Mouse (Mus musculus): ENCODE results near the gene Ly6g6e.
A peak's percentile ranks its signal among the peaks of the same experiment; 100 is the strongest.
"Not testable (repeated sequence)": the region's sequence is repeated elsewhere in the genome, so short reads cannot be mapped to it uniquely, and the experiment has no call there.

Ly6g6e gene

DNA sequence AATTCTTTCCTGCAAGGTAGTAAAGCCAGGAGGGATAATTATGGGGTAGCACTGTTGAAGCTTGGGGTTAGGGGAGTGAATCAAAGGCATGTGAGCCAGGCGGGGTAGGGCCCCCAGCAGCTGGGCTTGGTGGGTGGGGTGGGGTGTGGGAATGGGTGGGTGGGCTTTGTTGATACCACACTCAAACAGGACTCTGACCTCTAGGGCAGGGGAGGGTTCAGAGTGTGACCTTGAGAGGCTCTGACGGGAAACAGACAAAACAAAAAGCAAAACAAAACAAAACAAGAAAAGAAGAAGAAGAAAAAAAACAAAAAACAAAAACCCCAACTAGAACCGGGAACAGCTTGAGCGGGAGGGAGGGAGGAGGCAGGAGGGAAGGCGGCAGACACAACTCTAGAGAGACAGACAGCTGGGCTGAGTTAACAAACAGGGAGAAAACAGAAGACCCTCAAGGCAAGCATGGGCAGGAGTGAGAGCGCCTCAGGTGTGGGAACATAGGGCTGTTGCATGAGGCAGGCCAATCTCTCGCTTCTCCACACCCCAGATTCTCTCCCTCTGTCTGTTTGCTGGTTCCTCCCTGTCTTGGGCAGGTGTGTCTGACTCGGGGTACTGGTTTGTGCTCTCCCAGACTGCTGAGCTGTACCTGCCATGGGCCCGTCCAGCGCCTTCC is at the start of gene Ly6g6e:
TSS of gene Ly6g6e (plus strand) at position 396 of the 670 bp plus-strand sequence.
- no peak for DNase-seq (ENCODE audit: low read depth)

- peak; percentile 57 for DNase-seq (ENCODE audit: low read depth)
These were observed 49.2 kb upstream of the Ly6g6e start, which contains the start of gene Sapcd1 for GRCm38 (mm10) chr17:35027277-35028068. Gene Sapcd1 (minus strand): TSS chr17:35028016.

DNA sequence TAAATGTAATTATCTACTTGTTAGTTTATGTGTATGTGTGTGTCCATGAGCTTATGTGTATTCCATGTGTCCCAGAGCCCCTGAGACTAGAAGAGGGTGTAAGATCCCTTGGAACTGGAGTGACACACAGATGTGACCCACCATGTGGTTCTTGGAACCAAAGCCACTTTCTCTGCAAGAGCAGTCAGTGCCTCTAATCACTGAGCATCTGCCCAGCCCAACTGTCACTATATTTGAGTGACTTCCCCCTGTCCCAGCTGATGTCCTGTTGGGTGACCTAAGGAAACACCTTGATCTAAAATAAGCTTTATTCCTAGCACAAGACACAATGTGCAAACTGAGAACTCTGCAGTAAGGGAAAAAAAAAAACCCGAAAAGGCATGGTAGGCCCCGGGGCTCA is 48.4 kb upstream of the Ly6g6e start:
- no peak for DNase-seq (ENCODE audit: low read depth)

DNA sequence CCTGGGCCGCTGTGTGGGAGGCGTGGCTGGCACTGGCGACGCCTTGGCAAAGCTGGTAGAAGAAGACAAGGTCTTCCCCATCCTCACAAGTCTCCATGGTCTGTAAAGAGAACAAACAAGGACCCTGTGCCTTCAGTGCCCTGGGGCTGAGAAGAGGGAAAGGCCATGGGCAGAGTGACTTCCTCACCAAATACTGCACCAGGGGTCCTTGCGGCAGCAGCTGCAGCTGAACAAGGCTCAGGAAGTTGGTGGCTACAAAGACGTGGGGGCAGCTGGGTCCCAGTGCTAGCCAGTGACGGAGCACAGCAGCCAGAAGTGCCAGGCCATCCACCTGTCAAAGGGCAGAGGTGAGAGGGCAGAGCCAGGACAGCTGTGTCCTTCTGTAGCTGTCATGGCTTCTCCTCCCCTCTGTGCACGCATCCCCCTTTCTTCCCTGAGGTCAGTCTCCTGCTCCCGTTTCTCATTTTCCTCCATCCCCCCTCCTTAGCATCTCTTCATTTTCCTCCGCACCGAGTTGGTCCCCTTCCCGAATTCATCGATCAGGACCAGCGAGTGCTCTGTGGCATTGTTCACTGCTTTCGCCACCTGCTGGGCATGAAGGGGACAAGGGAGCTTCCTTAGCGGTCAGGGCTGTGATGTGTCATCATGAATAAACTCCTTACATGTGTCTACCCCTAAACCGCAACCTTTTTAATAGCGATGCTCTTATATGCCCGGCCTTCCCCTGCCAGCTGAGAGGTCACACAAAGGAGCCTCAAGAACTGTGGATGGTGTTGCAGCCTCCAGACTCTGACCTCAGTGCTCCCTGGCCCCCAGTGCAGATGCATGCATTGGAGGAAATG is 46.8 kb upstream of the Ly6g6e start:
- DNase-seq (ENCODE audit: low read depth) = peak; percentile 53

- no peak for DNase-seq (ENCODE audit: low read depth)
These were observed 45.4 kb upstream of the Ly6g6e start for GRCm38 (mm10) chr17:35031272-35031671.

DNA sequence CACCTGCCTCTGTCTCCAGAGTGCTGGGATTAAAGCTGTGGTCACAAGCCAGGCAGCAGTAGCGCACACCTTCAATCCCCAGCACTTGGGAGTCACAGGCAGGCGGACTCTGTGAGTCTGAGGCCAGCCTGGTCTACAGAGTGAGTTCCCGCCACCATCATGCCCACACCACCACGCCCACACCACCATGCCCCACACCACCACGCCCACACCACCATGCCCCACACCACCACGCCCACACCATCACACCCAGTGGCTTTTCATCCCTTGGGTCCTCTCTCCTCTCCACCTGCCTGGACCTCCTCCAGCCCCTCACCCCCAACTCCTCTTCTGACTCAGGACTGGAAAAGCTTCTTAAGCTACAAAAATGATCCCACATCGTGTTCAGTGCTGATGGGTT is 44.8 kb upstream of the Ly6g6e start:
- DNase-seq (ENCODE audit: low read depth) = no peak

DNA sequence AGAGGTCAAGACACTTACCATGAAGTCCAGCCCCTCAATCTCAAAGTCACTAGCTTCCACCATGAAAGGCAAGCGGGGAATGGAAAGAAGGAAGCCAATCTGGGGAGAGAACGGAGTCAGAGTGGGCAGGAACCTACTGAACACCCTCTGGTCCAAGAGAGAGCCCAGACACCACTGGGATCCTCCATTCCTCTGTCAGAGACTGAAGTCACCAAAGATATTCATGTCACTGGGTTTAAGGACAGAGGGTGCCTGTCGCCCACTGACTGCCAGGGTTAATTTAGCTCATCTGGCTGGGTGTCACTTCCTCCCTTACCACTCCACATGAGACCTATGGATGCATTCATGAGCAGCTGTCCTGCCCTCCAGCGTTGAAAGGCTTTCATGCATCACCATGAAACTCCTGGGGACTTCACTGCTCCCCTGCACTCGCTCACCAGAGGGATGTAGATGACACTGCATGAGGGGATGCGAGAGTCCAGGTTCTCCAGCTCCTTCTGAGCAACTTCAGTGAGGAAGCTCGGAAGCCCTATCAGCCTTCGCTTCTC is 44.3 kb upstream of the Ly6g6e start:
- no peak for DNase-seq (ENCODE audit: low read depth)

DNA sequence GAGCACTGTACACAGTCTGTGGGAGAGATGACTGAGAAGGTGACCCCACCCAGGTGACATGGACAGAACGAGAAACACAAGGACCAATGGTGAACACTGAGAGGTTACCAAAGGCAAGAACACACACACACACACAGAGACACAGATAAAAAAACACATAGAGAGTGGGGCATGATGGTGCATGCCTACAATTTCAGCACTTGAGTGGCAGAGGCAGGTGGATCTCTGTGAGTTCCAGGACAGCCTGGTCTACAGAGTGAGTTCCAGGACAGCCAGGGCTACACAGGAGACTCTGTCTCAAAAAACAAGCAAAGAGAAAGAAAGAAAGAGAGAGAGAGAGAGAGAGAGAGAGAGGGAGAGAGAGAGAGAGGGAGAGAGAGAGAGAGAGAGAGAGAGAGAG is 43.0 kb upstream of the Ly6g6e start:
- not testable (repeated sequence) for DNase-seq (ENCODE audit: low read depth)

DNA sequence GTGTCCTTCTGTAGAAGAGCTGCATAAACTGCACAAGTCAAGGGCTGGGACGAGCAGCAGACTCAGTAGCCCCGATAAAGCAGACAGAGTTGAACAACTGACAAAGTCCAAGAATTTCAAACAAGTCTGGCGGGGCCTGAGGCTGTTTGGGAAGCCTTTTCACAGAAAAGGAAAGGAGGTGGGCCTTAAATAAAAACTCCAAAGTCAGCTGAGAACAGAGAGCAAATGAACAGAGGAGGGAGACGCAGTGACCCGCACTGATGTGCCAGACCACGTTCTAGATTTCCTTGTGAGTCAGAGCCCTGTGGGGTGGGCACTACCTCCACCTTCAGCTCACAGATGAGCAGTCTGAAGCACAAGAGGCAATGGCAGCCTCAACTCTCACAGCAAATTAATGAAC is 41.8 kb upstream of the Ly6g6e start:
- DNase-seq (ENCODE audit: low read depth) = peak; percentile 50

GRCm38 (mm10) chr17:35039121-35039873 is 37.4 kb upstream of the Ly6g6e start:
- peak; percentile 88 for DNase-seq (ENCODE audit: low read depth)

DNA sequence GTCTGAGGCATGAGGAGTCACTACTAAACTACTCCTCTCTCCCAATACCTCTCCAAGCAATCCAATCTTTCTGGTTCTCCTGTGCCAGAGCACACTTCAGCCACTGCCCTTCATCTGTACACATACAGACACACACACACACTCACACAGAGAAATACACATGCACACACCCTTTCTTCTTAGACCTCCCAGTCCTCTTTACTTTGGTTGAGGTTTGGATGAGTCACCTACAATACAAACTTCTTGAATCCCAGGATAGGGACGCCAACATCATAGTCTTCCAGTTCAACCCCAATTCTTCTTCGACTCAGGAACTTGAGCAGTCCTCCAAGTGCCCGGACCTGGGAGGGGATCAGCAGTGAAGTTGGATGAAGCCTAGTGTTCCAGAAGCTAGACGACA is 32.9 kb upstream of the Ly6g6e start:
- DNase-seq (ENCODE audit: low read depth) = peak; percentile 55

DNA sequence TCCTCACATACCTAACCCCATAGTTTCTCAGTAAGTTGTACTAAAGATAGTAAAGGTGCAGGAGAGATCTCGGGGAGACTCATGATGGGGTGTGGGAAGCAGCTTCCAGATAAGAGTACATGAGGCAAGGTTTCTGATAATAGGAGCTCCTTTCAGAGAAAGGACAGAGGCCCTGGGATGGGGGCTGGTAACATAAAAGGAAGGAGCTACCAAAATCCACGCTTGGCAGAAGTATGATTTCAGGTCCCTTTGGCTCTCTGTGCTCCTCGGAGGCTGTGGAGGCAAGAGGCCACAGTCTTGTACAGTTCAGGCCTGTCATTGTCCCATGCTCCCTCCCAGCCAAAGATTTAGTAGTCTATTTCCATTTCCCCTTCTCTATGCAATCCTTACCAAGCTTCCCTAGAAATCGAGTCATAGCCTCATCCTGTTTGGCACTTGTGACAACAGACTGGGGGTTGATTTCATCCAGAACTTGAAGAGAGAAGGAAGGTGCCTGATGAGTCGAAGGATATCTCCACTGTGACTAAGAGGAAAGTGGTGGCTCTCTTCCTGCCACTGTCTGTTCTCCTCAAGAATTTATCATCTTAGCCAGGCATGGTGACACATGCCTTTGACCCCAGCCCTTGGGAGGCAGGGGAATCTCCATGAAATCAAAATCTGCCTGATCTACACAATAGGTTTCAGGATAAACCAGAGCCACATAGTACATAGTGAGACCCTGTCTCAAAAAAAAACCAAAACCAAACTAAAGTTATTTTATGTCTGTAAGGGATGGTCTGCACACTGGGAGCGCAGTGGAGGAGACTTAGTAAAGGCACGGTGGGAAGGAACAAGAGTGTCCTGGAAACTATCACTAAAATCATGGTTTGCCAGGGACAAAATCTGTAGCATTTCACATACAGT is 31.5 kb upstream of the Ly6g6e start:
- DNase-seq (ENCODE audit: low read depth) = no peak

DNA sequence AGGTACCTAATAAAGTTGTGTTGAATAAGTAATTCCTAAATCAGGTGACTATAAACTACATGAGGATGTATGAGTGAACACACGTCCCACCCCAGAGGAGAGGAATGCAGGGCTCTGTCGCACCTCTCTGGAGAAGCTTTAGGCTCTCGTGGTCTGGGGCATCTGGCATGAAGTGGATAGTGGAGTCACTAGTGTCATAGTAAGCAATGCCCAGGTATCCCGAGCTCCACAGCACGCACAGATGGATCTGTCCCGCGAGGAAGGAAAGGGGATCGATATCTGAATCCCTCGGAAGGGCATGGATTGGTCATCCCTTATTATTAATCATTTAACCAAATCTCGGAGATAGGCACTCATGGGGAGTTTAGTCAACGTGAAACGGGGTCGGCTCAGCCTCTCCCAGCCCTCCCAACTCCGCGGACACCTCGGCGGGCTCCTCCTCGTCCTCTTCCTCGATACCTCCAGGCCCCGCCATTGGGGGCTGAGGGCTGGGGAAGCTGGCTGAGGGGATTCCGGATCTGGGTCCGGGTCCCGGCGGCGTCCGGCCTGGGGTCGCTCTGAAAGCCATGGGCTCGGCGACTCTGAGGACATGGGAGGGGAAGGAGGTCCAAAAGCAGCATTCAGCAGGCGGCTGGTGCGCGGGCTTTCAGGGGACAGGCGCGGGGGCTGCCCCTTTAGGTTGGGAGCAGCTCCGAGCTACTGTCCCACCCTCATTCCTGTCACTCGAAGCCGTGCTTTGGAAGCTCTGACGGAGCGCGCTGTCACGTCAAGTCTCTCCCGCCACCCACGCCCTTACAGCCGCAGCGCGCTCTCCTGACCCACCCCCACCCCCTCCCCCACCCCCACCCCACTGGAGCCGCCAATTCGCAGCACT is 30.7 kb upstream of the Ly6g6e start:
- no peak for DNase-seq (ENCODE audit: low read depth)

GRCm38 (mm10) chr17:35046681-35047455 is 29.8 kb upstream of the Ly6g6e start, which contains the start of gene Msh5:
Gene Msh5 (minus strand): TSS chr17:35046745.
- DNase-seq (ENCODE audit: low read depth) = peak; percentile 99

DNA sequence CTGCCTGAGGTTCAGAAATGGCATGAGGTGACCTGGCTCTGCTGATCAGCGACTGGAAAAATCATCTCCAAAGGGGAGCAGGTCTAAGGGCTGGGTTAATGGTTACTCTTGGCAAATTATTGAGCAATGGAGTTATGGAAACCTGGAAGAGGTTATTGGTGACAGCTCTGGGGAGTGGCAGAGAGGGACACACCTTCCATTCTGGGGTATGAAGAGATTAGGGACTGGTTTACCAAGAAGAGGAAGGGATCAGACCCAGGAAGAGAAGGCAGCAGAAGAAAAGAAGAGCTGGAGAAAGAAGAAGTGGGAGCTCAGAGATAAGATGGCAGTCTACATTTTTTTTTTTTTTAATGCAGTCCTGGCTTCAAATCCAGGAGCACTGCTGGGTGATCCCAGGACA is 29.0 kb upstream of the Ly6g6e start:
- DNase-seq (ENCODE audit: low read depth) = no peak

GRCm38 (mm10) chr17:35048149-35048931 is 28.4 kb upstream of the Ly6g6e start:
- DNase-seq (ENCODE audit: low read depth) = peak; percentile 53

DNA sequence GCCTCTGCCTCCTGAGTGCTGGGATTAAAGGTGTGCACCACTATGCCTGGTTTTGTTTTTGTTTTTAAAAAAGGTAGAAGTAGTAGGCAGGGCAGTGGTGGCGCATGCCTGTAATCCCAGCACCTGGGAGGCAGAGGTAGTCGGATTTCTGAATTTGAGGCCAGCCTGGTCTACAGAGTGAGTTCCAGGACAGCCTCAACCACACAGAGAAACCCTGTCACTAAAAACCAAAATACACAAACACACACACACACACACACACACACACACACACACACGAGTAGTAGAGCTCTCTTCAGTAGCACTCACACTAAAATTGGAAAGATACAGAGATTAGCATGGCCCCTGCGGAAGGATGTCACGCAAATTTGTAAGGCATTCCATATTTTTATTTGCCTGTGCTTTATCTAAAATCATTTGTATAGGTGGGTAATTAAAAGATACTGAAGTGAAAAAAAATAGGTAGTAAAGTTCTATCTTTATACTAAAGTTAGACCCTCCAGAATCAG is 27.7 kb upstream of the Ly6g6e start:
- DNase-seq (ENCODE audit: low read depth) = no peak

Measured in NIH3T3 (cell line).